Mouse (Mus musculus): Measurements from ENCODE around the gene Bbx. TPM values are rescaled to one million over a fixed set of nuclear protein-coding genes. Genes with fewer than 3 reads are reported as not detected.
A peak's percentile ranks its signal among the peaks of the same experiment; 100 is the strongest.

The Bbx gene
- 10 to 100 TPM; 23.8 to 25.4 TPM for total RNA-seq (2021)
- long read RNA-seq, experiment 1, partial matches to known transcripts = 0 of 3 reads
- long read RNA-seq, experiment 1, other reads (novel, unspliced or antisense) = 3 of 3 reads
- long read RNA-seq, experiment 2, partial matches to known transcripts = 0 of 2 reads
- long read RNA-seq, experiment 2, other reads (novel, unspliced or antisense) = 2 of 2 reads

DNA sequence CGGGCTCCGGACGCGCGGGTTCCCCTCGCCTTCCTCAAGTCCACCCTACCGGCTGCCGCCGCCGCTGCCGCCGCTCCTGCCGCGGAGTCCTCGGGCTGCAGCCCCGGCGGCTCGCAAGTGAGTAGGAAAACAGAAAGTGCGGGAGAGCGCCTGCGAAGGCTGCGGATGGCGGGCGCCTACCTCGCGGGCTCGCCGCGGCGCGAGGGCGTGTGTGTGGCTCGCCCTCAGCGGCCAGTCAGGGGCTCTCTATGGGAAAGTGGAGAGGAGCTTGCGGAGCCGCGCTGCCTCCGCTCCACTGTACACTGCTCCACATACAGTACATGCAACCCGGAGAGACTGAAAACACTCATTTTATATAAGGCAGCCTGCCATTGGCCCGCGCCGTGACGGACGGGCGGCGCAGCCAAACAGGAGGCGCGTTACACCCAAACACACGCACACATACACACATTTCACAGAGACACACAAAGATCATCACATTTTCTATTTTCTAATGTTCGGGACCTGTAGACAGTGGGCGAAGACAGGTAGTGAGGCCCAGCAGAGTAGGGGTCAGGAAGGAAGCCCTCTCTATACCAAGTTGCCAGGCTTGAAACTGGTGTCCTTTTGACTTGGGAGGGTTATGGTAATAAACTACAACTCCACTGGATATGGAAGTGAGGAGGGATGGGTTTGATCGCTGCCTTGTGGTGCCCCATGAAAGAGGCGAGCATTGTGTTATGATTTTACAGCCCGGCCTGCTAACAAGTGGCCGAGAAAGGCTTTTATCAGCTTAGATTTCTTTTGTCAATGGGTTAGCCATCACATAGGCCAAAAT lies at the start of gene Bbx:
Gene Bbx, minus strand, starts transcription at position 329 of the 817 bp plus-strand sequence.
- peak; percentile 94 to 98 for DNase-seq (ENCODE audit: low spot score in 2 of 2)

DNA sequence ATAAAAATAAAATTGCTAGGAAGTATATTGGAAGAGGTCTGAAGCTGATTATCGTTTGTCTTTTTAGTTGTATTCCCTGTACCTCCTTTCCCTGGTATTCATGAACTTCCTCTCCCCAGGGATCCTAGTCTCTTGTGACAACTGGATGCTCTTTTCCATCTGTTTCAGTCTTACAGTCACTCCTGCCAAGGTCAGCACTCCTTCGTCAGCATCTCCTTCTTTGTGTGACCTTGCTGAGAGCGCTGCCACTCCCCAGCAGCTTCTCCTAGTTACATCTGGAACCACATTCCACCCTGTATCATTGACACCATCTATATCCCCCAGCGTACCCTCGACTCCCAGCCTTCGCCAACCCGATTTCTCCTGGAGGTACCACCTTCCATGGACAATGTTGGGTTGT lies 49.7 kb upstream of the Bbx start:
- no peak for DNase-seq (ENCODE audit: low spot score in 2 of 2)

DNA sequence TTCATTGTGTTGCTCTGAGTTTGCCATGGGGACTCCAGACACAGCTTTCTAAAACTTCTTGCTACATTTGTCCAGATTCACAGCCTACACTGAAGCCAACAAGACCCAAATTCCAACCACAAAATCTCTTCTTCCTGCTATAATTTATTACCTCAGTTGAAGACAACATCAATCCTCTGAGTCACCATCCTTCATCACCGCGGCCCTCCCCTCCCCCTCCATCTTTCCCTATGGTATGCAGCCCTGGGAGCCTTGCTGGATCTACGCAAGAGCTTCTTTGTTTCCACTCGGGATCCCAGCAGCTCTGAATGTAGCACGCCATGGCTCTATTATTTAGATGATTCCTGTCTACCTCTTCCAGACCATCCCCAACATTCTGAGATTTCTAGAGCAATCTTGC lies 49.2 kb upstream of the Bbx start:
- DNase-seq (ENCODE audit: low spot score in 2 of 2) = no peak

DNA sequence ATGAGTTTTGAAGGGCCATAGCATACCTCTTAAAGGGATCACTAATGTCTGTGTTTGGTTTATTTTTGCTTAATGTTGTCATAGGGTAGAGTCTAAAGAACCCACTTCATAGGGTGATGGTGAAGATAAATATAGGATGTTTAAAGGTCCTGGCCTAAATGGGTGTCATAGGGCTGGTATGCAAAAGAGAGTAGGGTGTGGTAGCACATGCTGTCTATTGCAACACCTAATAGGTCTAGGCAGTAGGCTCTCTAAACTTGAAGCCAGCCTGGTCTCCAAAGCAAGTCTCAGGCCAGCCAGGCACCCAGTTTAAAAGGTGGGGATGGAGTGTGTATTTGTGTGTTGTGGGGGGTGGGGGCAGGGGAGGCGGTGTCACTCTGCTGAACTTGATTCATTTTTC lies 46.5 kb upstream of the Bbx start:
- no peak for DNase-seq (ENCODE audit: low spot score in 2 of 2)

DNA sequence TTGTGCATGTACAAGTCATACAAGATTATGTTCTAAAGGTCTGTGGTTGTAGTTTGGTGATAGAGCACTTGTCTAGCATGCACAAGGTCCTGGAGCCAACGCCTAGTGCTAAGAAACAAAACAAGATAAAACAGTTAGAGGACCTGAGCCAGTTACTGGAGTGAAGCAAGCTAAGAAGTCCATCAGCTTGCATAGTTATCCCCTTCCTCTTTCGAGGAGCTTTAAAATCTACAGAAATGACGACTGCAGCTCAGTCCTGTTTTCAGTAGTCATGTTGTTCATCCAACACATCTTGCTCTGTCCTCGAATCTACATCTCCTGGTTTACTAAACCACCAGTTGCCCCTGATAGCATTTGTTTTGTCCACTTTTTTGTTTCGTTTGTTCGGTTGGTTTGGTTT lies 45.4 kb upstream of the Bbx start:
- DNase-seq (ENCODE audit: low spot score in 2 of 2) = no peak

DNA sequence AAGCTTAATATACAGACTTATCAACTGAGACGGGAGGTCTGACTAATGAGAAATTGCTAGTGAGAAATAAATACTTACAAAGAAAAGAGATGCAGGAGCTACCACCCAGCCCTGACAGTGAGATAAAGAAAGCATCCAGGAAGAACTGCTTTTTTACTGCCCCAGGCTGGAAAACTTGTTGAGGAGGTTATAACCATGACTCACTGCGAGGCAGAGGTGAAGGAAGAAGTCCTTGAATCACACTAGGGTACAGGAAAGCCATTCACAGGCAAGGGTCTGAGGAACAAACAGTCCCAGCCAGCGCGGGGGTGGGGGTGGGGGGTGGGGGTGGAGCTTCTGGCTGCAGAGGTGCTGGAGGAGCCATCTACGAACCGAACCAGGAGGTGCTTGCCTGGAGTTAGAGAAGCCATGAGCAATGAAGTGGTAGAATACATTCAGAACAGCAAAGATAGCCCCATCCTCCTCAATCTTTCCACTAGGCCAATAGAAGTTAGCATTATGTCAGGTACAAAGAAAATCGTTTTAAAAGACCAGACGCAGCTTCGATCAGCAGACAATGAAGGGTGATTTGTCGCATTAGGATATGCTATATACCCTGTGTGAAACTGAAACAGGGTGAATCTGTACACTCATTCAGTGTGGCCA lies 30.2 kb upstream of the Bbx start:
- no peak for DNase-seq (ENCODE audit: low spot score in 2 of 2)

DNA sequence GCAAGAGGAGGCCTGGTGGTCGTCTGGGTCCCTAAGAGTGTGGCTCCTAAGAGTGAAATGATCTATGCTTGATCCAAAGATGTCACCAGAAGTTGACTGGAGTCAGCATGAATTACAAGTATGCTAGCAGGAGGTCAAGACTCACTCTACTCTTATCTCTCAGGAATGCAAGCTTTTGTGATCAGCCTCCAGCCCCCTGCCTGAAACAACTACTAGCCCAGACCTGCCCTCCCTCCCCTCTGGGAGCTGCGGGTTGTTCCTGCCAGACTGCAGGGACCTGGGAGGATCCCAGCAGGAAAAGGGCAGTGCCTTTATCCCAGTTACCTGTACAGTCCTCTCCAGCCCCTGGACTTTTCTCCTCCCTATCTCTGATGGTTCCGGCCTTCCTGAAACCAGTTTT lies 27.0 kb upstream of the Bbx start:
- no peak for DNase-seq (ENCODE audit: low spot score in 2 of 2)

DNA sequence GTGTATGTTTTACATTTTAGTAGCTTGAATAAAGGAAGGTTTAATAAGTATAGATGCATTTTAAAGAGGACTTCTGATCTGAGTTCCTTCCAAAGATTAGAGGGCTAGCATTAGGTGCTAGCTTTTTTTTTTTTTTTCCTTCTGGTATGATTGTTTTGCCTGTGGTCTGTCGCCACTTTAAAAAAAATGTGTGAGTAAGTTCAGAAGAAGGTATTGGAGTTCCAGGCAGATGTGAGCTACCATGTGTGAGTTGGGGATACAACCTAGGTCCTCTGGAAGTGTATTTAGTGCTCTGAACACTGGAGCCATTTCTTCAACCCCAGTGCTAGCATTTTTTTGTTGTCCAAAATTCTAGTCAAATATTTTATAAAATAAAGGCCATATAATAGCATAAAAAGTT lies 23.9 kb upstream of the Bbx start:
- no peak for DNase-seq (ENCODE audit: low spot score in 2 of 2)

DNA sequence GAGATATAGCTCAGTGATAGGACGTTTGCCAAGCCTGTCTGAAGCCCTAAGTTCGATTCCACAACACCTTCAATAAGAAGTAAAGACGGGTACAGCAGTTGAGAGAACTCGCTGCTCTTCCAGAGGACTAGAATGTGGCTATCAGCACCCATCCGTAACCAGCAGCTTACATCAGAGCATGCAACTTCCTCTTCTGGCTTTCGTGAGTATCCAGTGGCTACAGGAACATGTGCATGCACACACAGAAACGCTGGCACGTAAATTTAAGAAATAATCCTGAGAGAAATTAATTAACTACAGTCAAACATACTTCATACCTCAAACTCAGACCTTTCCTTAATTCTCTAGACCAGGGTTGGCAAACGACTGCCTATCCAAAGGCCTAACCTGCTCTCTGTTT lies 16.9 kb upstream of the Bbx start:
- no peak for DNase-seq (ENCODE audit: low spot score in 2 of 2)

DNA sequence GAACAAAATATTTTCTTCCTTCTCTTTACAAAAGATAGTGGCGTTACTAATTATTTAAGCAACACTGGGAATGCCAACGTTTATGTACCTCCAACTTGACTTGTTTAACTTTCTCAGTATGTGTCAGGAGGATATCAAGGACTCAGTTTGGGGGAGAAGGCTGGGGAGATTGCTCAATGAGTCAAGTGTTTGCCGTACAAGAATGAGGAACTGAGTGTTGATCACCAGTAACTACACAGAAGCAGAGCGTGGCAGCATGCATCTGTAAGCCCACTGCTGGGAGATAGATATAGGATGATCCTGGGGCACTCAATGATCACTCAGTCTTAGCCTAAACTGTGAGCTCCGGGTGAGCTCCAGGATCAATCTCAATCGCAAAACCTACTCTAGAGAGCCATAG lies 12.8 kb upstream of the Bbx start:
- no peak for DNase-seq (ENCODE audit: low spot score in 2 of 2)

DNA sequence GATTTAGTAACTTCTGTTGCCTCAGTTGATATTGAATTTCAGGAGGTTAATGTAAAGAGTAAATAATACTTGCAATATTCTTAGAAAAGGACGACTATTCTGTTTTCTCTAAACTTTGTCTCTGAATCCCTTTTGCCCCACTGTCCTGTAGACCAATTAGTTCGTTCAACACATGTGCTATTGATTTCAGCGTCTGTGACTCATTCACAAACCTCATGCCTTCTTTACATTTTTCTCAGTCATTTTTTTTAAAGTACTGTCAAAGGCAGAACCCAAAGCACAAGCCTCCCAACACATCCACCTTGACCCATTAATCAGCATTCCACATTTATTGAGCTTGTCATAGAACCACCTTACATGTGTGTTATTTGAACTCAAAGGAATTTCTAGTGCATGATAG lies 6.6 kb upstream of the Bbx start:
- DNase-seq (ENCODE audit: low spot score in 2 of 2) = no peak

DNA sequence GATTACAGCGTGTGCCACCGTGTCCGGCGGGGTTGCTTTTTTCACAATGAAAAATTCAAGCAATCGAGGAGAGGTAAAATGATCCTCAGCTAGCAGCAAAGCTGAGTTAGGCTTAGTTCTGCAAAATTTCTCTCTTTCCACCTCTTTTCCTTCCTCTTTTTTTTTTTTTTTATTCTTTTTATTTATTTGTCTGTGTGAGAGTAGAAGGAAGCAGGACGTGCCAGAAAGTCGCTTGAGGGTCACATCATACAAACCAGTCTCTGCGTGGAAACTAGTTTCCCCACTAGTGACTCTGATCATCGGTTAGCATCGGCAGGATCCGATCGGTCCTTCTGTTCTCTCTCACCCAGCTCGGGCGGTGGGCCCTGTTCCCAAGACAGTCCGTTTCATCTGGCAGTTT lies 5.6 kb upstream of the Bbx start:
- DNase-seq (ENCODE audit: low spot score in 2 of 2) = no peak

DNA sequence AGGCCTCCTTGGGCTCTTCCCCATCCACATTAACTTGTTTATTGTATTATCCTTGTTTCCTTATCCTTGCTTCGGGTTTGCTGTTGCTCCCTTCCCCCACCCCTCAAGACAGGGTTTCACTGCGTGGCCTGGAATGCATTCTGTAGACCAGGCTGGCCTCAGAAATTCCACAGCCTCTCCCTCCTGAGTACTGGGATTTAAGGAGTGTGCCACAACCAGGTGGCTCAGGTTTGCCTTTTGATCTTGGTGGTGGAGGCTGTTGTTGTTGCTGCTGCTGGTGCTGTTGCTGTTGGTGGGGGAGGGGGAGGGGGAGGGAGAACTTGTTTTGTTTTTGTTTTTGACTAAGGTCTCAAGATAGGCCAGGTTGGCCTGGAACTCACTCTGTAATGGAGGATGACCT lies 5.1 kb upstream of the Bbx start:
- no peak for DNase-seq (ENCODE audit: low spot score in 2 of 2)

DNA sequence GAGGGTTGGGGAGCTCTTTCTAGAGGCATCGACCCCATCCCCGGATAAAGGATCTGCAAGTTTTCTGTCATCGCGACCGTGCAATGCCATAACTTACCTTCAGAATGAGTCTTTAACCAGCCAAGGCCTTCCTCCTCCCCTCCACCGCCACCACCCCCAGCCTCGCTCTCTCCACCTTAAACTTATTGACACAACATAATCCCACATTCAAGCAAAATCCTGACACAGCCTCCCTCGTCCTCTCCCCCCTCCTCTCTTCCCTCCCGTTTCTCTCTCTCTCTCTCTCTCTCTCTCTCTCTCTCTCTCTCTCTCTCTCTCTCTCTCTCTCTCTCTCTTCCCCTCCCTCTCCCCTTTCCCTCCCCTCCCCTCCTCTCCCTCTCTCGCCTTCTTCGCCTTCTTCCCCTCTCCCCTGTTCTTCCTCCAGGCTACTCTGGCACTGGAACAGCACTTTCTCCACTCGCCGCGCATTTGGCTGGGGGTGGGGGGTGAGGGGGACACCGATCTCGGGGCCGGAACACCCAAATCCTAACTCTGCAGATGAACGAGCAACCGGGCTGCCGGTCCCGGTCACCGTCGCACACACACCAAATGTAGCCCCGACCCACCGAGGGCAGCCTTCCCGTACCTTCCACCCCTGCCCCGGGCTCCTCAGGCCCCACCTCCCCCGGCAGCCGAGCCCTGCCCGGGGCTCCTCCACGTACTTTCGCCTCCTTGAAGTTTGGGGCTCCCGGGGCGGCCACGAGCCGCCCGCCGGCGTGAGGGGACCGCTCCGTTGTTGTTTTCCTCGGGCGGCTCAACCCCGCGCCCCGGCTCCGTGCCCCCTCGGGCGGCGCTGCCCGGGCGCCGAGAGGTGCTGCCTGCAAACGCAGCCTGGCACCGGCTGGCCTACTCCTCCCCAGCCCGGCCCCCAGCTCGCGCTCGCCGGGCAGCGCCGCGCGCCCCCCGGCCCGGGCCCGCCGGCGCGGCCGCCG lies 894 bp downstream of the Bbx start:
- DNase-seq (ENCODE audit: low spot score in 2 of 2) = peak; percentile 10 to 29

DNA sequence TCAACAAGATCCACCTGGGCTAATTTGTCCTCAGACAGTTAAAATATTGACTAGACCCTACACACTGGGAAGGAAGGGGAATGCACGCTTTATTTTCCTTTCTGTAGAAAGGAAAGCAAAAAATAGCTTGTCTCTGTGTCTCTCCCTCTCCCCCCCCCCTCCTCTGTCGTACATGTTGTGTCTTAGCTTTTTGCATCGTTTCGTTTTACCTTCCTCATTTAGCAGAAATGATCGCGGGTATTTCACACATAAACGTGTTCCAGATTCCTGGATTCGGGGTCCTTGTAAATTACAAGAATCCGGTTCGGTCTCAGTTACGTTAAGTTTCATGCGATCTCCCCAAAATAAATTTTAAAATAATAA lies 1.7 kb downstream of the Bbx start:
- no peak for DNase-seq (ENCODE audit: low spot score in 2 of 2)

DNA sequence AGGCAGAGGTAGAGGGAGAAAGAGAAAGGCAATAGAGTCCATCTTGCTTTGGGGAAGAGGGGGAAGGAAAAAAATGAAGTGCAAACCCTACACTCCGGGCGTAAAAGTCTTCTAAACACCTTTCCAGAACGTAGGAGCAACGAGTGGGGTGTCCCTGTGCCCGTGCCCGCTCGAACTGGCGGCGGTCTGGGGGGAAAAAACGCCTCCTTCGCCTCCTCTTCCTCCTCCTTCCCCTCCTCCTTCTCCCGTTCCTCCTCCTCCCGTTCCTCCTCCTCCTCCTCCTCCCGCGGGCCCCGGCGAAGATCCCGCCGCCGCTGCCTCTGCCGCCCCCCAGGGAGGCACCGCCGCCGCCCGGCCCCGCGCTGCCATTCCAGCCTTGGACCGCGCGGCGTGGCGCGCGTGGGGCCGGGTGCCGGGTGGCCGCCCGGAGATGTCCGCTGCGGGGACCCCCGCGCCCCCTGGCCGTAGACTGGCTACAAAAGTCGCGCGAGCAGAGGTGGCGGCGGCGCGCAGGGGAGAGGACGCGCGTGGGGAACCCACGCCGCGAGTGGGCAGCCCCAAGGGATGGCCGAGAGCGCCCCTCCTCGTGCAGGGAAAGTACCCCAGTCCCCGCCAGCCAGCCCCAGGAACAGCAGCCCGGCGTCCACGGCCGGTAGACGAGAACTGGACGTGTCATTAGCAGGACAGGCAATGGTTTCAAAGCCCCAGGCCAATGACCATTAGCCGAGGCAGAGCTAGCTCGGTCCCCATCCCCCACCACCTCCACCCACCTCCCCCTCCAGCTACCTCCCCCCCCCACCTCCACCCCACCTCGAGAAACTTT lies 2.3 kb downstream of the Bbx start:
- DNase-seq (ENCODE audit: low spot score in 2 of 2) = peak; percentile 17 to 29

DNA sequence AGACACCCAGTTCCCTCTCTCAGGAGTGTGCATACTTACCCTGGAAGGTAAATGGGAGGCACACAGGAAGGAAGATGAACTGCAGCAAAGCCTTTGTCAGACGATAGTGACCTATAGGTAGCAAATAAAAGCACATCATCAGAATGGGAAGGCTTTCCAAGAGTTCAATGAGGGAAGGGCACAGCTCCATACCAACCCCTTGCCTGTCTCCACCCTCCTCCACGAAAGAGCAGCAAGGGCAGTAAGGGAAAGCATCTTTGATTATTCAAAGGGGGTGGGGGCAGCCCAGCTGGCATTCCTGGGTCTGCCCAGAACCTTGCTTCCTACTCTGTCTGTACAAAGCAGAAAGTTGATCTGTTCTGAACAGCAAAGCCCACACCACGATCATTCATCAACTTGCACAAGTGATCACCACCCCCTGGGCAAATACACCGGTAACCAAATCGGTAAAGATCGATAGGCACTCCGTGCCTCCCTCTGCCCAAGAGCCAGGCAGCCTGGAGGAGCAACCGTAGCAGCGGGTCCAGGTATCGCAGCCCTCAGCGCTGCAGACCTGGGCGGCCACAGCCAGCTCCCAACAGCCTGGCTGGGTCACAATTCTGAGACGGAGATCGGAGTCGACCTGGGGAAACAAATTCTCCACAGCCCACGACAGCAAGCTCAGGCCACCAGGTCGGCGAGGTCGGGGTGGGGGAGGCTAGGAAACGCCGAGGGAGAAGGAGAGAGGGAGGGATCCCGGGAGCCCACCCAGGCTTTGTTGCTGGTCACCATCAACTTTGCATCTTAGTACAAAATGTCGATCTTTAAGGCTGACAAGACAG lies 3.1 kb downstream of the Bbx start:
- DNase-seq (ENCODE audit: low spot score in 2 of 2) = peak; percentile 4 to 12

DNA sequence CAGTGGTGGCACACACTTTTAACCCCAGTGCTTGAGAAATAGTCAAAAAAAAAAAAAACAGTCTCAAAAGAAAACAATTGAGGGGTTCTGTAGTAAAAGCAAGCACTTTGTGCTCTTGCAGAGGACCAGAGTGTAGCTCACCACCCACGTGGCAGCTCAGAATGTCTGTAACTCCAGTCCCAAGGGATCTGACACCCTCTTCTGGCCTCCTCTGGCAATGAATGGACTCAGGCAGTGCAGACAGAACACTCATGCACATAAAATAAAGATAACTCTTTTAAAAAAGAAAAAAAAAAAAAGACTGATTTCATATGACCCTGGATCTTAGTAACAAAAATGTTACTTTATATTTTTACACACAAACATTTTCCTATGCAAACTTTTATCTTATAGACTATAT lies 12.1 kb downstream of the Bbx start:
- no peak for DNase-seq (ENCODE audit: low spot score in 2 of 2)

DNA sequence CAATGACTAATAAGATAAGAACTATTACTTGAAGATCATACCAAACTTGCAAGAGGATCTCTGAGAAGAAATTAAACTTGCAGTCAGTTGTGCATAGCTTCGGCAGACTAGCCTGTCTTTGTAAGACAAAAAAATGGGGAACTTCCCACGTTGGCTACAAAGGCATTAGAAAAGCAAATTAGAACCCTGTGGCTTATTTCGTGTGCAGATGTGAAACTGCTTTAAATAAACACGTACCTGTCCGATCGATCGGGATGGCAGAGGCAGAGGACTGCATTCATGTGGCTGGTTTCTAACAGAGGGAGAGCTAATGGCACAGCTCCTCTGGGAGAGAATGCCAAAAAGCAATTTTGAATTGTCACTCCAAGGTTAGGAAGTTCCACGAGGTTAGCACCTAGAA lies 16.8 kb downstream of the Bbx start:
- DNase-seq (ENCODE audit: low spot score in 2 of 2) = no peak

DNA sequence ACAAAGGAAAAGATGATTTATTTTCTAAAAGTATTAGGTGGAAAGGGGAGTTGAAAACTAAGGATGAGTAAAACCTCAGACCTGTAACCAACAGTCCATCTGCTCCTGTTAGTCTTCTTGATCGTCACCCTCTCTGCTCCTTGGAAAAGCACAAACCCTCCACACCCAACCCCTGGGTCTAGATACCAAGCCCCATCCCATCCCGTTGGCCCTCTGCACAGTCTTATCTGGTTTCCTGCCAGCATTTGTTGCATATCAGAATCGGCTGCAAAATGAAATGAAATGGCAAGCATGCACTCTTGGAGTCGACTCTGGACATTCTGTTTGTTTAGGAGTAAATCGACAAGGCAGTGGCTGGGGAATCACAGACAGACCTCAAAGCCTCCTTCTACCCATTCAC lies 29.3 kb downstream of the Bbx start:
- DNase-seq (ENCODE audit: low spot score in 2 of 2) = no peak

Measured in left cerebral cortex, adult 18-20 months (tissue).